Mouse (Mus musculus) forebrain, embryonic 14.5 days (tissue): ENCODE measurements around the gene Drd4. TPM values are rescaled to one million over a fixed set of nuclear protein-coding genes. Genes with fewer than 3 reads are reported as not detected.

ENCODE experiments used
- ATAC-seq: fragments of 200-750 bp; cut with Nextera tagmentation; 2 replicates; pipeline ENCODE4 v1.8.0; 2017; ENCODE audit warnings: mild to moderate bottlenecking, moderate library complexity
- DNase-seq: peaks from one replicate; pipeline ENCODE4 v3.0.0-alpha.2; 2015; ENCODE audit warnings: low spot score
- H3K27ac ChIP-seq: fragments of 300-500 bp; sonication (generic); 2 replicates; pipeline ENCODE4 v1.5.1; 2014; ENCODE audit warnings: low read depth, mild to moderate bottlenecking, control low read depth, low read length, moderate library complexity
- H3K27me3 ChIP-seq: fragments of 300-500 bp; sonication (generic); replicated peaks from 2 replicates; pipeline ENCODE4 v1.6.1; 2014; ENCODE audit warnings: low read length, control low read depth, mixed read lengths; ENCODE audit not compliant: control insufficient read depth, insufficient read depth
- H3K36me3 ChIP-seq: fragments of 300-500 bp; sonication (generic); 2 replicates; pipeline ENCODE4 v1.6.1; 2014; ENCODE audit warnings: low read length, control low read depth; ENCODE audit not compliant: control insufficient read depth, insufficient read depth
- H3K4me1 ChIP-seq: fragments of 300-500 bp; sonication (generic); 2 replicates; pipeline ENCODE4 v1.6.1; 2014; ENCODE audit warnings: antibody characterized with exemption, low read length, control low read depth; ENCODE audit not compliant: control insufficient read depth, insufficient read depth
- H3K4me2 ChIP-seq: fragments of 300-500 bp; sonication (generic); 2 replicates; pipeline ENCODE4 v1.6.1; 2014; ENCODE audit warnings: mild to moderate bottlenecking, control low read depth, low read length
- H3K4me3 ChIP-seq: fragments of 300-500 bp; sonication (generic); 2 replicates; pipeline ENCODE4 v1.5.1; 2014; ENCODE audit warnings: low read depth, low read length, control low read depth
- H3K9ac ChIP-seq: fragments of 300-500 bp; sonication (generic); 2 replicates; pipeline ENCODE4 v1.6.1; 2014; ENCODE audit warnings: mild to moderate bottlenecking, low read length, control low read depth, moderate library complexity
- H3K9me3 ChIP-seq: fragments of 300-500 bp; sonication (generic); replicated peaks from 2 replicates; pipeline ENCODE4 v1.6.1; 2016; ENCODE audit warnings: low read length, control low read depth, mixed read lengths; ENCODE audit not compliant: control insufficient read depth
- WGBS: fragments of 180-500 bp; shearing (Covaris S2); extraction: QIAGEN DNeasy Blood & Tissue Kit; methylation state at CpG from one replicate; pipeline ENCODE4 v1.1.7; 2014; 5-methylcytosine and 5-hydroxymethylcytosine counted together
- polyA plus RNA-seq: library from polyadenylated mRNA; unstranded; fragments of >200 nt; fragmentation: Nextera tagmentation; extraction: Ambion mirVana; gene quantifications from 2 replicates; pipeline ENCODE4 v1.2.1, GENCODE M21; 2014

Drd4 gene
- polyA plus RNA-seq, 1 experiment from 2014 or later, result 0.37 TPM

GRCm38 (mm10) chr7:141344787-141345186 is 53.0 kb downstream of the Drd4 start:
- no peaks in the 10 kb centered on the region for H3K9me3 ChIP-seq
- no peaks in the 10 kb centered on the region for H3K27me3 ChIP-seq
- ATAC-seq (no peak), DNase-seq (no peak)
- no peak overlapping the region for H3K4me2 ChIP-seq
- H3K27ac ChIP-seq, result no peak overlapping the region
- 90% methylated on average over 5 of the region's 5 CpGs for WGBS
- no peaks in the 10 kb centered on the region for H3K4me1 ChIP-seq
- H3K36me3 ChIP-seq, result no peaks in the 10 kb centered on the region
- no peak overlapping the region for H3K4me3 ChIP-seq
- no peak overlapping the region for H3K9ac ChIP-seq

Other genes with a start within 250 kb of the Drd4 start
- 29.1 and 29.5 TPM in 2 replicates for gene B4galnt4, start 230.9 kb upstream of the Drd4 start, polyA plus RNA-seq
- gene Pkp3, start 213.8 kb upstream of the Drd4 start, polyA plus RNA-seq, result not detected in 2 replicates
- gene Sigirr, start 191.4 kb upstream of the Drd4 start, polyA plus RNA-seq, result 2.4 and 2.5 TPM in 2 replicates
- gene Ano9, start 174.2 kb upstream of the Drd4 start, polyA plus RNA-seq, result 0.10 TPM in 1 of 2 replicates, not detected in the other
- gene Ptdss2, start 169.6 kb upstream of the Drd4 start, polyA plus RNA-seq, result 81.2 and 82.1 TPM in 2 replicates
- 54.7 and 56.7 TPM in 2 replicates for gene Rnh1, start 119.1 kb upstream of the Drd4 start, polyA plus RNA-seq
- 70.2 and 96.3 TPM in 2 replicates for gene Hras, start 98.0 kb upstream of the Drd4 start, polyA plus RNA-seq
- gene Lrrc56, start 97.8 kb upstream of the Drd4 start, polyA plus RNA-seq, result 6.7 and 8.9 TPM in 2 replicates
- 0.94 and 0.95 TPM in 2 replicates for gene Lmntd2, start 77.9 kb upstream of the Drd4 start, polyA plus RNA-seq
- gene Rassf7, start 76.1 kb upstream of the Drd4 start, polyA plus RNA-seq, result 23.7 and 23.8 TPM in 2 replicates
- 64.2 and 78.8 TPM in 2 replicates for gene Phrf1, start 63.2 kb upstream of the Drd4 start, polyA plus RNA-seq
- gene Irf7, start 25.5 kb upstream of the Drd4 start, polyA plus RNA-seq, result 0.97 and 1.0 TPM in 2 replicates
- gene Cdhr5, start 15.2 kb upstream of the Drd4 start, polyA plus RNA-seq, result not detected in 2 replicates
- 1.5 and 2.6 TPM in 2 replicates for gene Sct, start 12.9 kb upstream of the Drd4 start, polyA plus RNA-seq
- 118 and 143 TPM in 2 replicates for gene Deaf1, start 35.7 kb downstream of the Drd4 start, polyA plus RNA-seq
- gene Tmem80, start 35.7 kb downstream of the Drd4 start, polyA plus RNA-seq, result 39.1 and 41.0 TPM in 2 replicates
- 0.25 and 0.67 TPM in 2 replicates for gene Eps8l2, start 46.9 kb downstream of the Drd4 start, polyA plus RNA-seq
- gene Taldo1, start 100.2 kb downstream of the Drd4 start, polyA plus RNA-seq, result 418 and 419 TPM in 2 replicates
- 41.7 and 43.4 TPM in 2 replicates for gene Gatd1, start 122.1 kb downstream of the Drd4 start, polyA plus RNA-seq
- 21.3 and 25.1 TPM in 2 replicates for gene Cend1, start 137.5 kb downstream of the Drd4 start, polyA plus RNA-seq
- gene Slc25a22, start 145.9 kb downstream of the Drd4 start, polyA plus RNA-seq, result 56.0 and 81.6 TPM in 2 replicates
- gene Pidd1, start 152.0 kb downstream of the Drd4 start, polyA plus RNA-seq, result 5.4 and 5.6 TPM in 2 replicates
- gene Rplp2, start 155.4 kb downstream of the Drd4 start, polyA plus RNA-seq, result 740 and 845 TPM in 2 replicates
- 16.3 and 20.5 TPM in 2 replicates for gene Pnpla2, start 163.2 kb downstream of the Drd4 start, polyA plus RNA-seq
- gene Cracr2b, start 169.1 kb downstream of the Drd4 start, polyA plus RNA-seq, result 3.0 and 4.3 TPM in 2 replicates
- gene Cd151, start 175.4 kb downstream of the Drd4 start, polyA plus RNA-seq, result 56.8 and 60.4 TPM in 2 replicates
- 72.2 and 79.3 TPM in 2 replicates for gene Polr2l, start 183.1 kb downstream of the Drd4 start, polyA plus RNA-seq
- 29.9 and 30.9 TPM in 2 replicates for gene Tspan4, start 183.2 kb downstream of the Drd4 start, polyA plus RNA-seq
- gene Chid1, start 247.9 kb downstream of the Drd4 start, polyA plus RNA-seq, result 32.7 and 37.1 TPM in 2 replicates